Mouse (Mus musculus): ENCODE measurements at regions not wholly inside any gene's neighbourhood (a gene's known extent, or its start where the extent isn't known, plus 50 kb on each side); places are given as distances from the start of the nearest gene placed in this dataset.
A peak's percentile ranks its signal among the peaks of the same experiment; 100 is the strongest.

DNA sequence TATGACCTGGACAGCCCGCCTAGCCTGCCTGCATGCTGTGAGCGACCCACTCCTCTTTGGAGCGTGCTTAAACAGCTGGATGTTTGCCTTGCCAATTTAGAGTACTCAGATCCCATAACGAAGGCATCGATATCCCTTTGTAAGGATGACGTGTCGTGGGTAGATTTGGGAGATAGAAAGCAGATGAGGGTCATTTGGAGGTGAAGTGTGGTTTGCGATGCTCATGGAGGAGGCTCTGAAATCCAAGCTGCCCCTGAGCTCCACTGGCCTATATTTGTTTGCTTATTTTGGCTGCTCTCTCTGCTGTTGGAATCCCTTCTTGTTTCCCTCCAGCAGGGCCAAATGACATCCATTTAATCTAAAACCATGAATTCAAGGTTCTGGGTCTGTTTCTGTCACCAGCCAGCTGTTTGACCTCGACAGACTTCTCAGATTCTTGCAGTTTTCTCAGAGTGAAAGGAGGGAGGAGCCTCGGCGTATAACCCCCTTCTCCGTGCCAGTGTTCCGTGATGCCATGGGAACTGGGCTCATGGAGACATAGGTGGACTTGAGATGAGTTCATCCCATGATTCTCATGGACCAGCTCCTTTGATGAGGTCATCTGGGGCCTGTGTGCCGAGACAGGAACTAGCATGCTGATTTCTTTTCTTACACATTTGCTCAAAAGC is 144.7 kb upstream of the Mki67 start:
- Histone ChIP-seq H3K4me2 (peak overlapping the region; percentile 34; the same call in 1 of the 2 replicates), H3K36me3 (no peaks in the 10 kb centered on the region), H3K4me3 (replicated peaks) (no peak overlapping the region), H3K9ac (no peak overlapping the region), H3K27ac (peak overlapping the region; percentile 84), H3K4me1 (peaks cover 50% of the 10 kb centered on the region), H3K27me3 (no peaks in the 10 kb centered on the region), H3K9me3 (replicated peaks) (no peaks in the 10 kb centered on the region)
- 27% methylated on average over 14 of the region's 14 CpGs for WGBS
- ATAC-seq (replicated peaks; ENCODE audit: low FRiP score) = peak; percentile 33

GRCm38 (mm10) chr7:135861409-135861805 is 145.2 kb upstream of the Mki67 start:
- Histone ChIP-seq H3K36me3 (no peaks in the 10 kb centered on the region), H3K27me3 (no peaks in the 10 kb centered on the region), H3K4me3 (replicated peaks) (no peak overlapping the region), H3K27ac (peak overlapping the region; percentile 84), H3K9me3 (replicated peaks) (no peaks in the 10 kb centered on the region), H3K4me2 (peak overlapping the region; percentile 34; the same call in 1 of the 2 replicates), H3K9ac (no peak overlapping the region), H3K4me1 (peaks cover 50% of the 10 kb centered on the region)
- ATAC-seq (replicated peaks; ENCODE audit: low FRiP score) = peak; percentile 26; the same call in 1 of the 2 replicates
- WGBS = 15% methylated on average over 7 of the region's 7 CpGs

GRCm38 (mm10) chr7:135863581-135864426 is 147.6 kb upstream of the Mki67 start:
- WGBS = 16% methylated on average over 22 of the region's 22 CpGs
- H3K27me3 ChIP-seq = no peaks in the 10 kb centered on the region
- peak; percentile 78 for ATAC-seq (replicated peaks; ENCODE audit: low FRiP score)
- H3K27ac ChIP-seq = peak overlapping the region; percentile 77
- no peak overlapping the region for H3K9ac ChIP-seq
- peak overlapping the region; percentile 30 for H3K4me2 ChIP-seq
- H3K9me3 ChIP-seq (replicated peaks) = no peaks in the 10 kb centered on the region
- no peaks in the 10 kb centered on the region for H3K36me3 ChIP-seq
- peaks cover 50% of the 10 kb centered on the region for H3K4me1 ChIP-seq
- H3K4me3 ChIP-seq (replicated peaks) = no peak overlapping the region

- Histone ChIP-seq H3K4me2 (no peak overlapping the region), H3K9ac (no peak overlapping the region), H3K27ac (no peak overlapping the region), H3K4me3 (replicated peaks) (no peak overlapping the region), H3K9me3 (replicated peaks) (no peaks in the 10 kb centered on the region), H3K4me1 (0 out of 2 replicates have a peak, but pooled peaks cover 2% of the 10 kb centered on the region), H3K27me3 (no peaks in the 10 kb centered on the region), H3K36me3 (no peaks in the 10 kb centered on the region)
- WGBS = 72% methylated on average over 6 of the region's 6 CpGs
- no peak for ATAC-seq (replicated peaks; ENCODE audit: low FRiP score)
These were observed 154.8 kb upstream of the Mki67 start for GRCm38 (mm10) chr7:135870981-135871380.

DNA sequence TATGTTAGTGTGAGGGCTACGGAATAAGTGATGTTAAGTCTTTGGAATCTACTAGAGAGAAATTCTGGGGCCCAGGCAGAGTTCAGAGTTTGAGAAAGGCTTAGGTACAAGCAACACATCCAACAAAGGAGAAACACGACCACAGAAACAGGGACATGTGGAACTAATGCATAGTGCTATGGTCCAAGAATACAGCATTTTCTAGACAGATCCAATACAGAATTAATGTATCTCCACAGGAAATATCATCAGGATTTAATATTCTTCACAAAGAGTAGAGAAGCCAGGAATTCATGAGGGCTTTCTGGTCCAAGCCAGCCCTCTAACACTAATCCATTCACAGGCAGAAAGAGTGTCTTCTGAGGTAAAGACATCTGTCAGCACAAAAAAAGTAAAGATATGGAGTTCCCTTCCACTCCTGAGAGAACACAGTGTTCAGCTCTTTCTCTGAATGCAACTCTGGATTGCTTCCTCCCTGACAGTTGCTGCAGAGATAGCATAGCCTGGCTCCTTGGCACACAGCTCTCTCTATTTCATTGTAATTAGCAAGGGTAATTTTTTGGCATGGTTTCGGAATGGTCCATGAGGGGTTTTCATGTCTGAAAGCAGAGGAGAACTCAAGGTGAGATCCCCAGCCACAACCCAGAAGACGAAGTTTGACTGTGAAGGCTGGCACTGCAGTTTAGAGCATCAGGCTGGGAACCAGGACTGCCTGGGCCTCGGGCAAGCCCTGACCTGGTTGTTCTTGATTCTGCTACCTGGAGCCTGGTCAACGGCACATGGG is 161.1 kb upstream of the Mki67 start:
- no peak for ATAC-seq (replicated peaks; ENCODE audit: low FRiP score)
- no peaks in the 10 kb centered on the region; the same call in 1 of the 2 replicates for H3K27me3 ChIP-seq
- H3K4me2 ChIP-seq = no peak overlapping the region
- H3K4me3 ChIP-seq (replicated peaks) = no peak overlapping the region
- 0 out of 2 replicates have a peak, but pooled peaks cover 2% of the 10 kb centered on the region for H3K4me1 ChIP-seq
- no peaks in the 10 kb centered on the region for H3K9me3 ChIP-seq (replicated peaks)
- H3K9ac ChIP-seq = no peak overlapping the region
- WGBS = 83% methylated on average over 6 of the region's 6 CpGs
- no peaks in the 10 kb centered on the region for H3K36me3 ChIP-seq
- no peak overlapping the region for H3K27ac ChIP-seq

- Histone ChIP-seq H3K4me2 (no peak overlapping the region), H3K27ac (no peak overlapping the region), H3K36me3 (no peaks in the 10 kb centered on the region), H3K4me1 (0 out of 2 replicates have a peak, but pooled peaks cover 2% of the 10 kb centered on the region), H3K9ac (no peak overlapping the region), H3K27me3 (no peaks in the 10 kb centered on the region; the same call in 1 of the 2 replicates), H3K9me3 (replicated peaks) (no peaks in the 10 kb centered on the region), H3K4me3 (replicated peaks) (no peak overlapping the region)
- 76% methylated on average over 3 of the region's 3 CpGs for WGBS
- ATAC-seq (replicated peaks; ENCODE audit: low FRiP score) = no peak
These were observed 162.6 kb upstream of the Mki67 start for GRCm38 (mm10) chr7:135878750-135879149.

GRCm38 (mm10) chr7:135880446-135880845 is 164.3 kb upstream of the Mki67 start:
- no peaks in the 10 kb centered on the region for H3K9me3 ChIP-seq (replicated peaks)
- H3K9ac ChIP-seq = no peak overlapping the region
- no peaks in the 10 kb centered on the region; the same call in 1 of the 2 replicates for H3K27me3 ChIP-seq
- H3K36me3 ChIP-seq = no peaks in the 10 kb centered on the region
- H3K27ac ChIP-seq = no peak overlapping the region
- no peaks in the 10 kb centered on the region for H3K4me1 ChIP-seq
- no peak overlapping the region for H3K4me3 ChIP-seq (replicated peaks)
- 88% methylated on average over 9 of the region's 9 CpGs for WGBS
- no peak overlapping the region for H3K4me2 ChIP-seq
- no peak for ATAC-seq (replicated peaks; ENCODE audit: low FRiP score)

GRCm38 (mm10) chr7:135882306-135882705 is 166.1 kb upstream of the Mki67 start:
- ATAC-seq (replicated peaks; ENCODE audit: low FRiP score) = no peak
- H3K4me2 ChIP-seq = no peak overlapping the region
- WGBS = 93% methylated on average over 4 of the region's 4 CpGs
- H3K4me3 ChIP-seq (replicated peaks) = no peak overlapping the region
- H3K27ac ChIP-seq = no peak overlapping the region
- no peaks in the 10 kb centered on the region for H3K27me3 ChIP-seq
- H3K9ac ChIP-seq = no peak overlapping the region
- no peaks in the 10 kb centered on the region for H3K4me1 ChIP-seq
- no peaks in the 10 kb centered on the region for H3K36me3 ChIP-seq
- H3K9me3 ChIP-seq (replicated peaks) = no peaks in the 10 kb centered on the region

DNA sequence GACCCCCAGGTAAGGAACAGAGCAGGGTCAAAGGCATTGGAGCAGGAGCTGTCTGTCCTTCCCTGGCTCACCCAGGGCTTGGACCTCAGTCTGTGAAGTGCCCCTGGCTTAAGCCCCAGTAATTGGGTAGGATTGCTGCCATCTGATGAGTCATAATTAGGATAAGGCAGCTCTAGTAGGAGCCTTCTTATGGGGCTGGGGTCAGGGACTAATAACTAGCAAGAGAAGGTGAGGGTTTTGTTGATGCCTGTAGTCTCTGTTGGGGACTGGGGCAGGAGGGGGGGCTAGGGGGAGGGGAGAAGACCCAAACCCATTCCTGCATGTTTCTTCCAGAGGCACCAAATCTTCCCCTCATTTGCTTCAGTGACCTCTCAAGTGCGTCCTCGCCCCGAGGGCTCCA is 172.4 kb upstream of the Mki67 start:
- H3K27ac ChIP-seq = no peak overlapping the region
- 0 out of 2 replicates have a peak, but pooled peaks have one; percentile 36 for ATAC-seq (replicated peaks; ENCODE audit: low FRiP score)
- no peaks in the 10 kb centered on the region for H3K27me3 ChIP-seq
- H3K4me2 ChIP-seq = peak overlapping the region; percentile 46
- H3K4me1 ChIP-seq = peaks cover 9% of the 10 kb centered on the region
- no peak overlapping the region for H3K4me3 ChIP-seq (replicated peaks)
- no peaks in the 10 kb centered on the region for H3K36me3 ChIP-seq
- WGBS = 16% methylated on average over 3 of the region's 3 CpGs
- H3K9me3 ChIP-seq (replicated peaks) = no peaks in the 10 kb centered on the region
- no peak overlapping the region for H3K9ac ChIP-seq

GRCm38 (mm10) chr7:135889016-135889726 is 173.0 kb upstream of the Mki67 start:
- peak; percentile 43; the same call in 1 of the 2 replicates for ATAC-seq (replicated peaks; ENCODE audit: low FRiP score)
- Histone ChIP-seq H3K9me3 (replicated peaks) (no peaks in the 10 kb centered on the region), H3K27ac (no peak overlapping the region), H3K4me1 (peaks cover 9% of the 10 kb centered on the region), H3K4me3 (replicated peaks) (peak overlapping the region; percentile 7; the same call in 1 of the 2 replicates), H3K9ac (no peak overlapping the region), H3K27me3 (no peaks in the 10 kb centered on the region), H3K4me2 (peak overlapping the region; percentile 46), H3K36me3 (no peaks in the 10 kb centered on the region)
- WGBS = 9% methylated on average over 17 of the region's 17 CpGs

DNA sequence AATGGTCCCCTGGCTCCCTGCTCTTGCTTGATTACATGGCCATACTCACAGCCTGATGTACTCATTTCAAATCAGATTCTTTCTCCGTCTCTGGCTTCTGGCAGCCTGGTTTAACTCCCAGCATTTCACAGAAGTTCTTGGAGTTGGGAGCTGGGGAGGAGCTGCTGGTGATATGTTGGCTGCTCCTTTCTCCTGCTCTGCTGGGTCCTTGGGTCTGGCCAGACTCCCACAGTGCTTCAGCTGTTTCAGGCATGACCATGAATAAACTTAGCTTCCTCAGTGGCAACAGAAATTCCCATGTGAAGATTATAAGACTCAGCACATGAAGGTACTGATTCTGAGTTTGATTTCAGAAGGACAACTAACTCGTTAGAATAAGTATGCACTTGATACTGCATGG is 182.7 kb upstream of the Mki67 start:
- Histone ChIP-seq H3K9me3 (replicated peaks) (no peaks in the 10 kb centered on the region), H3K4me2 (no peak overlapping the region), H3K27ac (no peak overlapping the region), H3K4me1 (peaks cover 21% of the 10 kb centered on the region), H3K27me3 (no peaks in the 10 kb centered on the region), H3K9ac (no peak overlapping the region), H3K36me3 (no peaks in the 10 kb centered on the region), H3K4me3 (replicated peaks) (no peak overlapping the region)
- 76% methylated on average over 2 of the region's 2 CpGs for WGBS
- no peak for ATAC-seq (replicated peaks; ENCODE audit: low FRiP score)
